Mouse (Mus musculus) liver, adult (tissue): ENCODE measurements around the gene Cecr2.

Experiments
- GATA4 ChIP-seq: IDR thresholded peaks from 2 replicates; pipeline ENCODE4 v1.6.1; 2014; ENCODE audit warnings: mild to moderate bottlenecking, low read length; ENCODE audit not compliant: insufficient replicate concordance

The Cecr2 gene

GRCm38 (mm10) chr6:120655702-120656101 is 10.5 kb upstream of the Cecr2 start:
- TF ChIP-seq GATA4, result no peak

- no peak for TF ChIP-seq GATA4
Observed at GRCm38 (mm10) chr6:120658848-120659247, 7.3 kb upstream of the Cecr2 start.

- no peak for TF ChIP-seq GATA4
Observed at GRCm38 (mm10) chr6:120665415-120665815, 754 bp upstream of the Cecr2 start.

- TF ChIP-seq GATA4, result no peak
Observed at GRCm38 (mm10) chr6:120666761-120667421, 722 bp downstream of the Cecr2 start.

GRCm38 (mm10) chr6:120667422-120667781 is 1.2 kb downstream of the Cecr2 start:
- TF ChIP-seq GATA4, result no peak

- no peak for TF ChIP-seq GATA4
Observed at GRCm38 (mm10) chr6:120667911-120668310, 1.7 kb downstream of the Cecr2 start.

GRCm38 (mm10) chr6:120674121-120674520 is 8.0 kb downstream of the Cecr2 start:
- TF ChIP-seq GATA4, result no peak

- no peak for TF ChIP-seq GATA4
Observed at GRCm38 (mm10) chr6:120674881-120675280, 8.7 kb downstream of the Cecr2 start.

GRCm38 (mm10) chr6:120675979-120676378 is 9.8 kb downstream of the Cecr2 start:
- no peak for TF ChIP-seq GATA4

- no peak for TF ChIP-seq GATA4
Observed at GRCm38 (mm10) chr6:120683351-120683750, 17.2 kb downstream of the Cecr2 start.

- TF ChIP-seq GATA4, result no peak
Observed at GRCm38 (mm10) chr6:120684750-120685149, 18.6 kb downstream of the Cecr2 start.

- no peak for TF ChIP-seq GATA4
Observed at GRCm38 (mm10) chr6:120686872-120687650, 20.9 kb downstream of the Cecr2 start.

GRCm38 (mm10) chr6:120700221-120700620 is 34.1 kb downstream of the Cecr2 start:
- TF ChIP-seq GATA4, result no peak

GRCm38 (mm10) chr6:120704376-120704775 is 38.2 kb downstream of the Cecr2 start:
- TF ChIP-seq GATA4, result no peak

GRCm38 (mm10) chr6:120708759-120709158 is 42.6 kb downstream of the Cecr2 start:
- TF ChIP-seq GATA4, result no peak

- TF ChIP-seq GATA4, result no peak
Observed at GRCm38 (mm10) chr6:120714806-120715205, 48.6 kb downstream of the Cecr2 start.
